Mouse (Mus musculus): Measurements from ENCODE around the gene Crhr1. TPM values are rescaled to one million over a fixed set of nuclear protein-coding genes. Genes with fewer than 3 reads are reported as not detected.

Gene Crhr1
- polyA plus RNA-seq, 1 experiment: 2.5 TPM

GRCm38 (mm10) chr11:104099542-104099941, 33.1 kb upstream of the Crhr1 start:
- no peak overlapping the region for H3K27ac ChIP-seq (ENCODE audit: insufficient read depth, low read length)
- H3K36me3 ChIP-seq (ENCODE audit: control insufficient read depth, insufficient read depth, low read length): no peaks in the 10 kb centered on the region
- TF ChIP-seq CTCF (IDR thresholded peaks at IDR 0.05; ENCODE audit: extremely low read depth, insufficient read depth, insufficient read length, insufficient replicate concordance): no peak
- TF ChIP-seq POLR2A (IDR thresholded peaks at IDR 0.05; ENCODE audit: low read depth, low read length): no peak
- H3K4me3 ChIP-seq (ENCODE audit: extremely low read depth, insufficient read depth, insufficient read length): no peak overlapping the region
- H3K4me1 ChIP-seq (ENCODE audit: control insufficient read depth, insufficient read depth, insufficient read length): no peaks in the 10 kb centered on the region
- DNase-seq (ENCODE audit: low read depth in 1 of 2, low spot score in 2 of 2): no peak
- WGBS: 27% methylated on average over 7 of the region's 7 CpGs
- 0 out of 2 replicates have a peak, but pooled peaks cover 1% of the 10 kb centered on the region for H3K27me3 ChIP-seq (ENCODE audit: control insufficient read depth, insufficient read depth, low read length)

GRCm38 (mm10) chr11:104102641-104103040, 30.0 kb upstream of the Crhr1 start:
- Histone ChIP-seq H3K36me3 (ENCODE audit: control insufficient read depth, insufficient read depth, low read length) (no peaks in the 10 kb centered on the region), H3K4me3 (ENCODE audit: extremely low read depth, insufficient read depth, insufficient read length) (no peak overlapping the region), H3K27me3 (ENCODE audit: control insufficient read depth, insufficient read depth, low read length) (0 out of 2 replicates have a peak, but pooled peaks cover 1% of the 10 kb centered on the region), H3K27ac (ENCODE audit: insufficient read depth, low read length) (no peak overlapping the region), H3K4me1 (ENCODE audit: control insufficient read depth, insufficient read depth, insufficient read length) (no peaks in the 10 kb centered on the region)
- 50% methylated on average over 8 of the region's 8 CpGs for WGBS
- DNase-seq (ENCODE audit: low read depth in 1 of 2, low spot score in 2 of 2): no peak
- TF ChIP-seq CTCF (IDR thresholded peaks at IDR 0.05; ENCODE audit: extremely low read depth, insufficient read depth, insufficient read length, insufficient replicate concordance) (no peak), POLR2A (IDR thresholded peaks at IDR 0.05; ENCODE audit: low read depth, low read length) (no peak)

- Histone ChIP-seq H3K36me3 (ENCODE audit: control insufficient read depth, insufficient read depth, low read length) (no peaks in the 10 kb centered on the region), H3K4me1 (ENCODE audit: control insufficient read depth, insufficient read depth, insufficient read length) (no peaks in the 10 kb centered on the region), H3K27me3 (ENCODE audit: control insufficient read depth, insufficient read depth, low read length) (no peaks in the 10 kb centered on the region), H3K4me3 (ENCODE audit: extremely low read depth, insufficient read depth, insufficient read length) (no peak overlapping the region), H3K27ac (ENCODE audit: insufficient read depth, low read length) (no peak overlapping the region)
- no peak for TF ChIP-seq CTCF (IDR thresholded peaks at IDR 0.05; ENCODE audit: extremely low read depth, insufficient read depth, insufficient read length, insufficient replicate concordance)
- no peak for TF ChIP-seq POLR2A (IDR thresholded peaks at IDR 0.05; ENCODE audit: low read depth, low read length)
- DNase-seq (ENCODE audit: low read depth in 1 of 2, low spot score in 2 of 2): no peak
- 74% methylated on average over 5 of the region's 5 CpGs for WGBS
Observed at GRCm38 (mm10) chr11:104106329-104106728, 26.3 kb upstream of the Crhr1 start.

GRCm38 (mm10) chr11:104106969-104107368, 25.7 kb upstream of the Crhr1 start:
- 76% methylated on average over 2 of the region's 2 CpGs for WGBS

GRCm38 (mm10) chr11:104110366-104110765, 22.3 kb upstream of the Crhr1 start:
- no peaks in the 10 kb centered on the region for H3K36me3 ChIP-seq (ENCODE audit: control insufficient read depth, insufficient read depth, low read length)
- TF ChIP-seq POLR2A (IDR thresholded peaks at IDR 0.05; ENCODE audit: low read depth, low read length) (no peak), CTCF (IDR thresholded peaks at IDR 0.05; ENCODE audit: extremely low read depth, insufficient read depth, insufficient read length, insufficient replicate concordance) (no peak)
- WGBS: 89% methylated on average over 1 of the region's 1 CpGs
- H3K27ac ChIP-seq (ENCODE audit: insufficient read depth, low read length): no peak overlapping the region
- H3K4me1 ChIP-seq (ENCODE audit: control insufficient read depth, insufficient read depth, insufficient read length): no peaks in the 10 kb centered on the region
- H3K4me3 ChIP-seq (ENCODE audit: extremely low read depth, insufficient read depth, insufficient read length): no peak overlapping the region
- no peak for DNase-seq (ENCODE audit: low read depth in 1 of 2, low spot score in 2 of 2)
- no peaks in the 10 kb centered on the region for H3K27me3 ChIP-seq (ENCODE audit: control insufficient read depth, insufficient read depth, low read length)

More at GRCm38 (mm10) chr11:104106969-104107368, 25.7 kb upstream of the Crhr1 start:
- TF ChIP-seq POLR2A (IDR thresholded peaks at IDR 0.05; ENCODE audit: low read depth, low read length) (no peak), CTCF (IDR thresholded peaks at IDR 0.05; ENCODE audit: extremely low read depth, insufficient read depth, insufficient read length, insufficient replicate concordance) (no peak)
- DNase-seq (ENCODE audit: low read depth in 1 of 2, low spot score in 2 of 2): no peak
- no peaks in the 10 kb centered on the region for H3K36me3 ChIP-seq (ENCODE audit: control insufficient read depth, insufficient read depth, low read length)
- H3K4me3 ChIP-seq (ENCODE audit: extremely low read depth, insufficient read depth, insufficient read length): no peak overlapping the region
- H3K4me1 ChIP-seq (ENCODE audit: control insufficient read depth, insufficient read depth, insufficient read length): no peaks in the 10 kb centered on the region
- H3K27me3 ChIP-seq (ENCODE audit: control insufficient read depth, insufficient read depth, low read length): no peaks in the 10 kb centered on the region
- no peak overlapping the region for H3K27ac ChIP-seq (ENCODE audit: insufficient read depth, low read length)

- H3K36me3 ChIP-seq (ENCODE audit: control insufficient read depth, insufficient read depth, low read length): no peaks in the 10 kb centered on the region
- TF ChIP-seq CTCF (IDR thresholded peaks at IDR 0.05; ENCODE audit: extremely low read depth, insufficient read depth, insufficient read length, insufficient replicate concordance) (no peak), POLR2A (IDR thresholded peaks at IDR 0.05; ENCODE audit: low read depth, low read length) (no peak)
- H3K27me3 ChIP-seq (ENCODE audit: control insufficient read depth, insufficient read depth, low read length): no peaks in the 10 kb centered on the region
- H3K4me1 ChIP-seq (ENCODE audit: control insufficient read depth, insufficient read depth, insufficient read length): no peaks in the 10 kb centered on the region
- WGBS: 76% methylated on average over 11 of the region's 11 CpGs
- no peak overlapping the region for H3K4me3 ChIP-seq (ENCODE audit: extremely low read depth, insufficient read depth, insufficient read length)
- no peak overlapping the region for H3K27ac ChIP-seq (ENCODE audit: insufficient read depth, low read length)
- no peak for DNase-seq (ENCODE audit: low read depth in 1 of 2, low spot score in 2 of 2)
Observed at GRCm38 (mm10) chr11:104111851-104112250, 20.8 kb upstream of the Crhr1 start.

- Histone ChIP-seq H3K27me3 (ENCODE audit: control insufficient read depth, insufficient read depth, low read length) (no peaks in the 10 kb centered on the region), H3K36me3 (ENCODE audit: control insufficient read depth, insufficient read depth, low read length) (no peaks in the 10 kb centered on the region), H3K27ac (ENCODE audit: insufficient read depth, low read length) (no peak overlapping the region), H3K4me1 (ENCODE audit: control insufficient read depth, insufficient read depth, insufficient read length) (no peaks in the 10 kb centered on the region), H3K4me3 (ENCODE audit: extremely low read depth, insufficient read depth, insufficient read length) (no peak overlapping the region)
- no peak for DNase-seq (ENCODE audit: low read depth in 1 of 2, low spot score in 2 of 2)
- WGBS: 90% methylated on average over 6 of the region's 6 CpGs
- TF ChIP-seq CTCF (IDR thresholded peaks at IDR 0.05; ENCODE audit: extremely low read depth, insufficient read depth, insufficient read length, insufficient replicate concordance) (no peak), POLR2A (IDR thresholded peaks at IDR 0.05; ENCODE audit: low read depth, low read length) (no peak)
Observed at GRCm38 (mm10) chr11:104113699-104114098, 19.0 kb upstream of the Crhr1 start.

All from spleen, adult 2 months (tissue).